Mouse (Mus musculus): ENCODE data around the gene Nrn1l. TPM values are rescaled to one million over a fixed set of nuclear protein-coding genes. Genes with fewer than 3 reads are reported as not detected.

The Nrn1l gene
- polyA plus RNA-seq (2016; fragmentation: Nextera tagmentation; extraction: Ambion mirVana), result 0.29 TPM in 1 of 2 replicates, not detected in the other

- peak; percentile 65; the same call in 1 of the 2 replicates for ATAC-seq
- no peak within 1 kb of the TSS for H3K4me2 ChIP-seq
- no peak within 1 kb of the TSS for H3K9ac ChIP-seq
- peaks cover 6% of the 10 kb centered on the region for H3K4me1 ChIP-seq
- H3K9me3 ChIP-seq (replicated peaks), result no peaks in the 10 kb centered on the region
- no peaks in the 10 kb centered on the region for H3K27me3 ChIP-seq (replicated peaks)
- WGBS (ENCODE audit: insufficient replicate concordance), result 31% methylated on average over 11 of the region's 11 CpGs
- H3K4me3 ChIP-seq, result no peak within 1 kb of the TSS
- H3K27ac ChIP-seq, result no peak within 1 kb of the TSS
- peaks cover 63% of the 10 kb centered on the region for H3K36me3 ChIP-seq
Observed at GRCm38 (mm10) chr8:105893339-105893738, at the start of gene Nrn1l. Nrn1l (plus strand) TSS chr8:105893567.

- Histone ChIP-seq H3K4me1 (peaks cover 27% of the 10 kb centered on the region), H3K9ac (peak overlapping the region; percentile 36; the same call in 1 of the 2 replicates), H3K4me3 (no peak overlapping the region), H3K27ac (peak overlapping the region; percentile 37; the same call in 1 of the 2 replicates), H3K27me3 (replicated peaks) (no peaks in the 10 kb centered on the region), H3K36me3 (peaks cover 80% of the 10 kb centered on the region), H3K4me2 (no peak overlapping the region; the same call in 1 of the 2 replicates), H3K9me3 (replicated peaks) (no peaks in the 10 kb centered on the region)
- WGBS (ENCODE audit: insufficient replicate concordance), result 49% methylated on average over 11 of the region's 11 CpGs
- ATAC-seq, result no peak
Observed at GRCm38 (mm10) chr8:105846678-105847077, 46.7 kb upstream of the Nrn1l start.

DNA sequence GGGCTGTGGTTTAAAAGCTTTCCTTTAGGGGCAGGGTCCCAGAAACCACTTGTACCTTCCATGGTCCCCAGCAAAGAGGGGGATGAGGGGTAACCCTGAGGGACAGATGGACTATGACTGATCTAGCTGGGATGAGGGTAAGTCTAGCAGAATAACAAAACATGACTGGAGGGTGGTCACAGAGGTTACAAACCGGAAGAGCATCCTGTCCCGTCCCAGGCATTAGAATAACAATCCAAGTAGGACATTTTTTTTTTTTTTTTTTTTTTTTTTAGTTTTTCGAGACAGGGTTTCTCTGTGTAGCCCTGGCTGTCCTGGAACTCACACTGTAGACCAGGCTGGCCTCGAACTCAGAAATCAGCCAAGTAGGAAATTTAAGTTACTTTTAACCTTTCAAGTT, 43.4 kb upstream of the Nrn1l start:
- Histone ChIP-seq H3K4me1 (peaks cover 37% of the 10 kb centered on the region), H3K4me3 (no peak overlapping the region), H3K27me3 (replicated peaks) (no peaks in the 10 kb centered on the region), H3K4me2 (peak overlapping the region; percentile 77), H3K27ac (no peak overlapping the region), H3K9ac (no peak overlapping the region), H3K36me3 (peaks cover 50% of the 10 kb centered on the region), H3K9me3 (replicated peaks) (no peaks in the 10 kb centered on the region)
- no peak for ATAC-seq
- 92% methylated on average over 4 of the region's 4 CpGs for WGBS (ENCODE audit: insufficient replicate concordance)

GRCm38 (mm10) chr8:105850611-105851010, 42.8 kb upstream of the Nrn1l start:
- Histone ChIP-seq H3K27me3 (replicated peaks) (no peaks in the 10 kb centered on the region), H3K9me3 (replicated peaks) (no peaks in the 10 kb centered on the region), H3K9ac (peak overlapping the region; percentile 52), H3K27ac (peak overlapping the region; percentile 16; the same call in 1 of the 2 replicates), H3K4me1 (peaks cover 41% of the 10 kb centered on the region), H3K4me2 (peak overlapping the region; percentile 77), H3K36me3 (peaks cover 44% of the 10 kb centered on the region), H3K4me3 (peak overlapping the region; percentile 38)
- ATAC-seq, result no peak
- 66% methylated on average over 7 of the region's 7 CpGs for WGBS (ENCODE audit: insufficient replicate concordance)

DNA sequence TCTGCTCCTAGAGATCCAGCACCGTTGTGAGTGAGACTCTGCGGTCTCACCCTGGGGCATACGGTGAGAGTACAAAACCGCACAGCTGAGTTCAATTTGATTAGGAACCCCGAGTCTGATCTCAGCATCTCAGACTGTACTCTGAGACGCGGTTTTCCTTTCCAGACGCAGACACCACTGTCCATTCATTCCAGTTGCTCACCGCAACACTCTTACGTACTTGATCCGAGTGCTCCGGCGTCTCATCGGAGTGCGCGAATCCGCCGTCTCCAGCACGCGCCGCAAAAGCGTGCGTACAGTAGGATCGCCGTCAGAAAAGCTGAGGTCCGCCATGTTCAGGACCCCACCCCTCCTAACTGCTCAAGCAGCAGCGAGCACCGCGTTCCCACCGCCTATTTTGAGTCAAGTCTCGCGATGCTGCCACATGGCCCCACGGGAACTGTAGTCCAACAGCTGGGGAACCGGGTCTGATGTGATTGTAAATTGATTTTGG, 41.7 kb upstream of the Nrn1l start:
- H3K4me2 ChIP-seq, result peak overlapping the region; percentile 77
- H3K9ac ChIP-seq, result peak overlapping the region; percentile 85
- peak; percentile 74 for ATAC-seq
- under 1% methylated on average over 34 of the region's 34 CpGs for WGBS (ENCODE audit: insufficient replicate concordance)
- peaks cover 46% of the 10 kb centered on the region for H3K4me1 ChIP-seq
- no peaks in the 10 kb centered on the region for H3K27me3 ChIP-seq (replicated peaks)
- H3K9me3 ChIP-seq (replicated peaks), result no peaks in the 10 kb centered on the region
- H3K27ac ChIP-seq, result peak overlapping the region; percentile 90
- peak overlapping the region; percentile 72 for H3K4me3 ChIP-seq
- peaks cover 33% of the 10 kb centered on the region for H3K36me3 ChIP-seq

GRCm38 (mm10) chr8:105852146-105852729, 41.1 kb upstream of the Nrn1l start:
- Histone ChIP-seq H3K4me2 (peak overlapping the region; percentile 77), H3K36me3 (peaks cover 27% of the 10 kb centered on the region), H3K4me1 (peaks cover 46% of the 10 kb centered on the region), H3K9ac (peak overlapping the region; percentile 85), H3K27me3 (replicated peaks) (no peaks in the 10 kb centered on the region), H3K27ac (peak overlapping the region; percentile 90; the same call in 1 of the 2 replicates), H3K4me3 (peak overlapping the region; percentile 72), H3K9me3 (replicated peaks) (no peaks in the 10 kb centered on the region)
- 73% methylated on average over 12 of the region's 12 CpGs for WGBS (ENCODE audit: insufficient replicate concordance)
- no peak for ATAC-seq

- Histone ChIP-seq H3K36me3 (peaks cover 21% of the 10 kb centered on the region), H3K4me3 (peak within 1 kb of the TSS; percentile 72), H3K4me1 (peaks cover 53% of the 10 kb centered on the region), H3K4me2 (peak within 1 kb of the TSS; percentile 77), H3K27ac (peak within 1 kb of the TSS; percentile 90; the same call in 1 of the 2 replicates), H3K9ac (peak within 1 kb of the TSS; percentile 85; the same call in 1 of the 2 replicates), H3K27me3 (replicated peaks) (no peaks in the 10 kb centered on the region), H3K9me3 (replicated peaks) (no peaks in the 10 kb centered on the region)
- WGBS (ENCODE audit: insufficient replicate concordance), result 76% methylated on average over 3 of the region's 3 CpGs
- no peak for ATAC-seq
Observed at GRCm38 (mm10) chr8:105853178-105853577, 40.2 kb upstream of the Nrn1l start, which contains the start of gene Cenpt. Cenpt (minus strand) TSS chr8:105853278.

GRCm38 (mm10) chr8:105854303-105854702, 39.1 kb upstream of the Nrn1l start:
- Histone ChIP-seq H3K9me3 (replicated peaks) (no peaks in the 10 kb centered on the region), H3K27ac (peak overlapping the region; percentile 91), H3K4me2 (peak overlapping the region; percentile 98), H3K4me1 (peaks cover 64% of the 10 kb centered on the region), H3K9ac (peak overlapping the region; percentile 83), H3K4me3 (peak overlapping the region; percentile 87), H3K36me3 (peaks cover 18% of the 10 kb centered on the region), H3K27me3 (replicated peaks) (no peaks in the 10 kb centered on the region)
- peak; percentile 0; the same call in 1 of the 2 replicates for ATAC-seq
- WGBS (ENCODE audit: insufficient replicate concordance), result 26% methylated on average over 8 of the region's 8 CpGs

DNA sequence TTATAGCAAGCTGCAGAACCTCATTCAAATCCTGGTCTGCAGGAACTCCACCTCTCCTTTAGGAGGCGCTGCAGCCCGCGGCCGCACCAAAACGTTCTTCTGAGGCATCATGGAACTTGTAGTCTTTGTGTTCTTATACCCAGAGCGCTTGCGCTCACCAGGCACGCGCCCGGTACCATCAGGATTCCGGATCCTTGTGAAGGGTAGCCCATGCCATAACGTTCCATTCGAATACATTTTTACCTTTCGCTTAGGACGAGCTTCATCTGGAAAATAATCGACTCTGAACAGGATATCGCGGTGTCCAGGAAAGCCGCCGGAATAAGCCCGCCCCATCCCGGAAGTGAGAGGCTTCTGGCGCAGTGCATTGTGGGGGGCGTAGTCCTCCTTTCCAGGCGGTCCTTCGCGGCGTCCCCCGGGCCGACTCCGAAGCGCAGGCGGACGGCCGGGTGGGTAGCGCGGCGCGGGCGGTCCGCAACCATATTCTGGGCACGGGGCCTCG, 38.6 kb upstream of the Nrn1l start, which contains the start of gene Thap11:
Thap11 (plus strand) TSS at position 418 of the 502 bp plus-strand sequence.
- peak; percentile 84 for ATAC-seq
- H3K4me2 ChIP-seq, result peak within 1 kb of the TSS; percentile 98
- H3K4me3 ChIP-seq, result peak within 1 kb of the TSS; percentile 87
- no peaks in the 10 kb centered on the region for H3K27me3 ChIP-seq (replicated peaks)
- WGBS (ENCODE audit: insufficient replicate concordance), result under 1% methylated on average over 43 of the region's 43 CpGs
- no peaks in the 10 kb centered on the region for H3K9me3 ChIP-seq (replicated peaks)
- H3K27ac ChIP-seq, result peak within 1 kb of the TSS; percentile 91
- H3K9ac ChIP-seq, result peak within 1 kb of the TSS; percentile 83
- peaks cover 66% of the 10 kb centered on the region for H3K4me1 ChIP-seq
- peaks cover 13% of the 10 kb centered on the region for H3K36me3 ChIP-seq

DNA sequence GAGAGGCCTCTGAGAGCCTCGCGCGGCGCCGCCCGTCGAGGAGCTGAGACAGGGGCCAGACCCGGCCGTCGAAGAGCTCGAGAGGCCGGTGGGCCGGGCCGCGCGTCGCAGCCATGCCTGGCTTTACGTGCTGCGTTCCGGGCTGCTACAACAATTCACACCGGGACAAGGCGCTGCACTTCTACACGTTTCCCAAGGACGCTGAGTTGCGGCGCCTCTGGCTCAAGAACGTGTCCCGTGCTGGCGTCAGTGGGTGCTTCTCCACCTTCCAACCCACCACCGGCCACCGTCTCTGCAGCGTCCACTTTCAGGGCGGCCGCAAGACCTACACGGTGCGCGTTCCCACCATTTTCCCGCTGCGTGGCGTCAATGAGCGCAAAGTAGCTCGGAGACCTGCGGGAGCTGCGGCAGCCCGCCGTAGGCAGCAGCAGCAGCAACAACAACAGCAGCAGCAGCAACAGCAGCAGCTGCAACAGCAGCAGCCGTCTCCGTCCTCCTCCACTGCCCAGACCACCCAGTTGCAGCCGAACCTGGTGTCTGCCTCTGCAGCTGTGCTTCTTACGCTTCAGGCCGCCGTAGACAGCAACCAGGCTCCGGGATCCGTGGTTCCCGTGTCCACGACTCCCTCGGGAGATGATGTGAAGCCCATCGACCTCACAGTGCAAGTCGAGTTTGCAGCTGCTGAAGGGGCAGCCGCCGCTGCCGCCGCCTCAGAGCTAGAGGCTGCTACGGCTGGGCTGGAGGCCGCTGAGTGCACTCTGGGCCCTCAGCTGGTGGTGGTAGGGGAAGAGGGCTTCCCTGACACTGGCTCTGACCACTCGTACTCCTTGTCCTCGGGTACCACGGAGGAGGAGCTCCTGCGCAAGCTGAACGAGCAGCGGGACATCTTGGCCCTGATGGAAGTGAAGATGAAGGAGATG, 37.9 kb upstream of the Nrn1l start:
- no peaks in the 10 kb centered on the region for H3K27me3 ChIP-seq (replicated peaks)
- H3K27ac ChIP-seq, result peak overlapping the region; percentile 91
- H3K9ac ChIP-seq, result peak overlapping the region; percentile 83
- WGBS (ENCODE audit: insufficient replicate concordance), result under 1% methylated on average over 71 of the region's 71 CpGs
- peaks cover 11% of the 10 kb centered on the region for H3K36me3 ChIP-seq
- peaks cover 64% of the 10 kb centered on the region for H3K4me1 ChIP-seq
- no peaks in the 10 kb centered on the region for H3K9me3 ChIP-seq (replicated peaks)
- peak overlapping the region; percentile 98 for H3K4me2 ChIP-seq
- peak; percentile 29 for ATAC-seq
- H3K4me3 ChIP-seq, result peak overlapping the region; percentile 87

DNA sequence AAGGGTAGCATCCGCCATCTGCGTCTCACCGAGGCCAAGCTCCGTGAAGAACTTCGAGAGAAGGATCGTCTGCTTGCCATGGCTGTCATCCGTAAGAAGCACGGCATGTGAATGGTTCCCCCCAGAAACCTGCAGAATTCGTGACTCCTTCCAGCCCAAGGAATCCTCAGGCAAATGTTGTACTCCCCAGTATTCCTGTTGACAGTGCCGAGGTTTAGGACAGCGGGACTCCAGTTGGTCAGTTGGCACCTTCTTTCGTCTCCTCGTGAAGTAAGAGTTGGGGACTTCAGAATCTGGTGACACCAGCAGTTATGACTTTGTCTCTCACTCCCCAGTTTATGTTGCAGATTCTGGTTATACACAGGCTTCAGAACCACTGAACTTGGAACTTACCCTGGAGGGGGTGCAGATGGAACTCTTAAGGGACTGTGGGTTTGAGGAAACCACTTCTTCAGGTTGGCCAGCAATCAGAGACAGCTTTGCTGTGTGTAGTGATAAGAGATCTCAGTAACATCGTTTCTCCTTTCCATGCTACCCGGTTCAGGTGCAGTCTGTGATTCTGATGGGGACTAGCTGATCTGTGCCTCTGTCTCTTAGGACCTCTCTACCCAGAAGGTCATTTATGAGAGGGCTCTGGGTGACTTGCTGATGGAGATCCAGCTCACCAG, 37.1 kb upstream of the Nrn1l start:
- 10% methylated on average over 15 of the region's 15 CpGs for WGBS (ENCODE audit: insufficient replicate concordance)
- Histone ChIP-seq H3K9me3 (replicated peaks) (no peaks in the 10 kb centered on the region), H3K4me3 (peak overlapping the region; percentile 87), H3K9ac (peak overlapping the region; percentile 83), H3K4me2 (peak overlapping the region; percentile 98), H3K36me3 (peaks cover 11% of the 10 kb centered on the region), H3K4me1 (peaks cover 62% of the 10 kb centered on the region), H3K27me3 (replicated peaks) (no peaks in the 10 kb centered on the region), H3K27ac (peak overlapping the region; percentile 91)
- no peak for ATAC-seq
